Mouse (Mus musculus) hindbrain, embryonic 15.5 days (tissue): ENCODE results near the gene Fibin. TPM values are rescaled to one million over a fixed set of nuclear protein-coding genes. Genes with fewer than 3 reads are reported as not detected.

Experiments
- polyA plus RNA-seq: library from polyadenylated mRNA; unstranded; fragments of >200 nt; fragmentation: Nextera tagmentation; extraction: Ambion mirVana; gene quantifications from 2 replicates; pipeline ENCODE4 v1.2.1, GENCODE M21; 2015

Gene Fibin
- polyA plus RNA-seq, 1 experiment from 2014 or later: 6.9 TPM

Other genes with a start within 250 kb of the Fibin start
- 0.10 and 0.29 TPM in 2 replicates for gene Bbox1, start 48.6 kb downstream of the Fibin start, polyA plus RNA-seq
- not detected in 2 replicates for gene Slc5a12, start 234.1 kb upstream of the Fibin start, polyA plus RNA-seq